Mouse (Mus musculus): ENCODE measurements around the gene Kif6. TPM values are rescaled to one million over a fixed set of nuclear protein-coding genes. Genes with fewer than 3 reads are reported as not detected.
A peak's percentile ranks its signal among the peaks of the same experiment; 100 is the strongest.

The Kif6 gene
- polyA plus RNA-seq, 1 experiment from 2014 or later = not detected

GRCm38 (mm10) chr17:49726976-49727375 is 112.0 kb downstream of the Kif6 start:
- Histone ChIP-seq H3K4me2 (ENCODE audit: low read depth, low read length) (no peak overlapping the region), H3K36me3 (replicated peaks; ENCODE audit: insufficient read depth, low read length) (no peaks in the 10 kb centered on the region), H3K4me1 (ENCODE audit: insufficient read depth) (no peaks in the 10 kb centered on the region), H3K9me3 (ENCODE audit: low read length) (no peaks in the 10 kb centered on the region), H3K27ac (ENCODE audit: low read depth) (no peak overlapping the region), H3K9ac (replicated peaks) (no peak overlapping the region), H3K27me3 (ENCODE audit: insufficient read depth, low read length) (no peaks in the 10 kb centered on the region), H3K4me3 (ENCODE audit: low read depth, low read length) (no peak overlapping the region)
- ATAC-seq (no peak), DNase-seq (no peak)
- 68% methylated on average over 4 of the region's 4 CpGs for WGBS (ENCODE audit: insufficient replicate concordance)
- TF ChIP-seq EP300 (IDR thresholded peaks at IDR 0.05; ENCODE audit: low read depth) (no peak), CTCF (IDR thresholded peaks at IDR 0.05; ENCODE audit: low read depth) (no peak)

DNA sequence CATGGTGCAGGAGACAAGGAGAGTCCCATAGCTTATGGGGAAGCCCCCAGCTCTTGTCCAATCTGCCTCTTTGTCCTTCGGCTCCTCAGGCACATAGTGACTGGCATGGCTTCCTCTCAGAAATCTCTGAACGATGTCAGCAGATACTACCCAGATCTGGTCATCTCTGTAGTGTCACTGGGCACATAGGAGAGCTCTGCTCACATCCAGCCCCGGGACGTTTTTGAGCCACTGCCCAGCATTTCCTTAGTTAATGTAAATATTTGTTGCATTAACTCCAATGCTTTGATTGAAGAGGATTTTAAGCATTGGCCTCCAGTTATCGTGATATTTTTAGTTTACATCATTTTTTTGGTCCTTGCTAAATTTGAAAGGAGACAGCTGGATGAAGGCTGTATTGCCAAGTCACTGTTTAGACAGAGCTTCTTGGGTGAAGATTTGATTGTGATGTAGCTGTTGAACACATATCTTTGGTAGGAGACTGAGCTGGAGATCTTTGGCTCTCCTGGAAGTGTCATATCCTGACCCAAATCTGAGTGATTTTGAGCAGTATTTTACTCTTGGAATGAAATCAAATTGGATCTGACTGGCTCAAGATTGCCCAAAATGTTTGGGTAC is 112.6 kb downstream of the Kif6 start:
- Histone ChIP-seq H3K4me2 (ENCODE audit: low read depth, low read length) (no peak overlapping the region), H3K9ac (replicated peaks) (no peak overlapping the region), H3K9me3 (ENCODE audit: low read length) (no peaks in the 10 kb centered on the region), H3K4me3 (ENCODE audit: low read depth, low read length) (no peak overlapping the region), H3K36me3 (replicated peaks; ENCODE audit: insufficient read depth, low read length) (no peaks in the 10 kb centered on the region), H3K4me1 (ENCODE audit: insufficient read depth) (no peaks in the 10 kb centered on the region), H3K27me3 (ENCODE audit: insufficient read depth, low read length) (no peaks in the 10 kb centered on the region), H3K27ac (ENCODE audit: low read depth) (no peak overlapping the region)
- DNase-seq (no peak), ATAC-seq (no peak)
- TF ChIP-seq CTCF (IDR thresholded peaks at IDR 0.05; ENCODE audit: low read depth) (no peak), EP300 (IDR thresholded peaks at IDR 0.05; ENCODE audit: low read depth) (no peak)
- WGBS (ENCODE audit: insufficient replicate concordance) = 64% methylated on average over 5 of the region's 5 CpGs

DNA sequence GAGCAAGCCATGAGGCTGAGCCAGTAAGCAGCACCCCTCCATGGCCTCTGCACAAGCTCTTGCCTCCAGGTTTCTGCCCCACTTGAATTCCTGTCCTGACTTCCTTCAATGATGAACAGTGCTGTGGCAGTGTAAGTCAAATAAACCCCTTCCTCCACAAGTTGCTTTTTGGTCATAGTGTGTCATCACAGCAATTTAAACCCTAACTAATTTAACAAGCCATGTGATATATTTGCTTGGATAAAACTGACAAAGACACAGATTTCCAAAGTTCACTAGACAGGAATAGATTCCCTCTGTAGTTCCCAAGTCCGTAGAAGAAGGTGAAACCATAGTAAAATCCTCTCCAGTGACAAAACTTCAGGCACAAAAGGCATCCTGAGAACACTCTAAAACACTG is 114.9 kb downstream of the Kif6 start:
- Histone ChIP-seq H3K4me3 (ENCODE audit: low read depth, low read length) (no peak overlapping the region), H3K36me3 (replicated peaks; ENCODE audit: insufficient read depth, low read length) (no peaks in the 10 kb centered on the region), H3K4me1 (ENCODE audit: insufficient read depth) (no peaks in the 10 kb centered on the region), H3K27ac (ENCODE audit: low read depth) (no peak overlapping the region), H3K9me3 (ENCODE audit: low read length) (no peaks in the 10 kb centered on the region), H3K4me2 (ENCODE audit: low read depth, low read length) (no peak overlapping the region), H3K9ac (replicated peaks) (no peak overlapping the region), H3K27me3 (ENCODE audit: insufficient read depth, low read length) (no peaks in the 10 kb centered on the region)
- DNase-seq = no peak
- WGBS (ENCODE audit: insufficient replicate concordance) = 68% methylated on average over 1 of the region's 1 CpGs
- ATAC-seq = no peak
- TF ChIP-seq CTCF (IDR thresholded peaks at IDR 0.05; ENCODE audit: low read depth) (no peak), EP300 (IDR thresholded peaks at IDR 0.05; ENCODE audit: low read depth) (no peak)

DNA sequence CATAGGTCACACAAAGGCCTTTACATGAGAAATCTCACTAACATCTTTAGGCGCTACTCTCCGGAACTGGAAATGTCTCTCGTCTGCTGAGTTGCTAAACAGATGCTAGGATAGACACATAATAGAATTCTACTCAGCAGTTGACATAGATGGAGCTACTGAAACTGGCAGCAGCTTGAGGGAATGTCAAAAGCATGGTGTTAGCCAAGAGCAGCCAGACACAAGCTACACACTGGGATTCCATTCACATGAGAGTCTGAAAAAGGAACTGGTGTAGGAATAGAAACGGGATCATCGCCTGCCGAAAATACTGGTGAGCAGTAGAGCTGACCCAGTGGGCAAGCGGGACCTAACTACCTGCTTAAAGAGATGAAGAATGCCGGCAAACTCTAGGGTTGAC is 117.8 kb downstream of the Kif6 start:
- Histone ChIP-seq H3K9ac (replicated peaks) (no peak overlapping the region), H3K27ac (ENCODE audit: low read depth) (no peak overlapping the region), H3K4me2 (ENCODE audit: low read depth, low read length) (no peak overlapping the region), H3K4me1 (ENCODE audit: insufficient read depth) (no peaks in the 10 kb centered on the region), H3K27me3 (ENCODE audit: insufficient read depth, low read length) (no peaks in the 10 kb centered on the region), H3K9me3 (ENCODE audit: low read length) (no peaks in the 10 kb centered on the region), H3K4me3 (ENCODE audit: low read depth, low read length) (no peak overlapping the region), H3K36me3 (replicated peaks; ENCODE audit: insufficient read depth, low read length) (no peaks in the 10 kb centered on the region)
- TF ChIP-seq EP300 (IDR thresholded peaks at IDR 0.05; ENCODE audit: low read depth) (no peak), CTCF (IDR thresholded peaks at IDR 0.05; ENCODE audit: low read depth) (no peak)
- WGBS (ENCODE audit: insufficient replicate concordance) = 83% methylated on average over 8 of the region's 8 CpGs
- DNase-seq (no peak), ATAC-seq (no peak)

DNA sequence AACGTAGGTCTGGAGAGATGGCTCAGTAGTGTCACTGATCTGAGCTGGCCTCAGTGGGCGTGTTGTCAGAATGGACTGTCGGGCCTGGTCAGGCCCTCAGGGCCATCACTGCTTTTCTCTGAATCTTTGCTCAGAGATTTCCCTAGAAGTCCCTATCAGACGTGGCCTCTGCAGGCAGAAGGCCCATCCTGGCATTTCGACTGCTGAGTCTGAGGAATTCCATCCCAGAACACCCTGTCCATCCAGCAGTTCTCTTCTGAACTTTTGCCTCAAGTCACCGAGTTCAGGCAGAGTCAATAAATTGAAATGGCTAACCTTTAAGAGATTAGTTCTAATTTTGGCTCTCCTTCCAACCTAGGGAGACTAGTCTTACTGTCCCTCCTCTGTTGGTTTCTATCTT is 119.1 kb downstream of the Kif6 start:
- WGBS (ENCODE audit: insufficient replicate concordance) = 70% methylated on average over 6 of the region's 6 CpGs
- Histone ChIP-seq H3K4me2 (ENCODE audit: low read depth, low read length) (no peak overlapping the region), H3K4me1 (ENCODE audit: insufficient read depth) (no peaks in the 10 kb centered on the region), H3K4me3 (ENCODE audit: low read depth, low read length) (no peak overlapping the region), H3K9ac (replicated peaks) (no peak overlapping the region), H3K27ac (ENCODE audit: low read depth) (no peak overlapping the region), H3K27me3 (ENCODE audit: insufficient read depth, low read length) (no peaks in the 10 kb centered on the region), H3K36me3 (replicated peaks; ENCODE audit: insufficient read depth, low read length) (no peaks in the 10 kb centered on the region), H3K9me3 (ENCODE audit: low read length) (no peaks in the 10 kb centered on the region)
- ATAC-seq (no peak), DNase-seq (no peak)
- TF ChIP-seq EP300 (IDR thresholded peaks at IDR 0.05; ENCODE audit: low read depth) (no peak), CTCF (IDR thresholded peaks at IDR 0.05; ENCODE audit: low read depth) (no peak)

DNA sequence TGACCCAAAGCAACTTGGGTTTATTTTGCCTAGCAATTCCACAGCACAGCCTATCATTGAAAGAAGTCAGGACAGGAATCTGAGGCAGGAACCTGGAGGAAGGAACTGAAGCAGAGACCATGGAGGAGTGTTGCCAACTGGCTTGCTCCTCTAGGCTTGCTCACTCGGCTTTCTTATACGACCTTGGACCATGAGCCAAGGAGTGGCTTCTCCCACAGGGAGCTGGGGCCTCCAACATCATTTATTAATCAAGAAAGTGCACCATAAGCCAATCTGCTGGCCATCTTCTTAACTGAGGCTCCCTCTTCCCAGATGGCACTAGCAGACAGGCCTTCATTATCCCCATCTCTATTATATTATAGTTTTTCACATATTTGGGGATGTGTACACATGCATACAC is 119.8 kb downstream of the Kif6 start:
- Histone ChIP-seq H3K9me3 (ENCODE audit: low read length) (no peaks in the 10 kb centered on the region), H3K27ac (ENCODE audit: low read depth) (no peak overlapping the region), H3K4me2 (ENCODE audit: low read depth, low read length) (no peak overlapping the region), H3K27me3 (ENCODE audit: insufficient read depth, low read length) (no peaks in the 10 kb centered on the region), H3K9ac (replicated peaks) (no peak overlapping the region), H3K36me3 (replicated peaks; ENCODE audit: insufficient read depth, low read length) (no peaks in the 10 kb centered on the region), H3K4me1 (ENCODE audit: insufficient read depth) (no peaks in the 10 kb centered on the region), H3K4me3 (ENCODE audit: low read depth, low read length) (no peak overlapping the region)
- no peak for DNase-seq
- ATAC-seq = no peak
- TF ChIP-seq CTCF (IDR thresholded peaks at IDR 0.05; ENCODE audit: low read depth) = no peak
- TF ChIP-seq EP300 (IDR thresholded peaks at IDR 0.05; ENCODE audit: low read depth) = no peak
- 79% methylated on average over 2 of the region's 2 CpGs for WGBS (ENCODE audit: insufficient replicate concordance)

- H3K27me3 ChIP-seq (ENCODE audit: insufficient read depth, low read length) = no peaks in the 10 kb centered on the region
- H3K36me3 ChIP-seq (replicated peaks; ENCODE audit: insufficient read depth, low read length) = no peaks in the 10 kb centered on the region
- no peak overlapping the region for H3K4me2 ChIP-seq (ENCODE audit: low read depth, low read length)
- TF ChIP-seq CTCF (IDR thresholded peaks at IDR 0.05; ENCODE audit: low read depth) = peak; percentile 33
- TF ChIP-seq EP300 (IDR thresholded peaks at IDR 0.05; ENCODE audit: low read depth) = no peak
- WGBS (ENCODE audit: insufficient replicate concordance) = 76% methylated on average over 3 of the region's 3 CpGs
- no peak for ATAC-seq
- no peak overlapping the region for H3K27ac ChIP-seq (ENCODE audit: low read depth)
- no peaks in the 10 kb centered on the region for H3K4me1 ChIP-seq (ENCODE audit: insufficient read depth)
- no peak overlapping the region for H3K9ac ChIP-seq (replicated peaks)
- no peaks in the 10 kb centered on the region for H3K9me3 ChIP-seq (ENCODE audit: low read length)
- H3K4me3 ChIP-seq (ENCODE audit: low read depth, low read length) = no peak overlapping the region
- no peak for DNase-seq
Measured at GRCm38 (mm10) chr17:49736364-49736763, 121.4 kb downstream of the Kif6 start.
